Mouse (Mus musculus): ENCODE data around the gene Catip. TPM values are rescaled to one million over a fixed set of nuclear protein-coding genes. Genes with fewer than 3 reads are reported as not detected.
A peak's percentile ranks its signal among the peaks of the same experiment; 100 is the strongest.

The Catip gene
- polyA plus RNA-seq, 1 experiment from 2014 or later, result 1.1 TPM

GRCm38 (mm10) chr1:74352532-74353096 lies 9.3 kb upstream of the Catip start:
- H3K9me3 ChIP-seq (ENCODE audit: control insufficient read depth, low read length), result no peaks in the 10 kb centered on the region
- ATAC-seq (ENCODE audit: low FRiP score), result no peak
- 72% methylated on average over 5 of the region's 5 CpGs for WGBS
- no peaks in the 10 kb centered on the region for H3K27me3 ChIP-seq (ENCODE audit: control insufficient read depth, insufficient read depth, low read length)
- H3K9ac ChIP-seq (ENCODE audit: low read depth, low read length), result no peak overlapping the region
- no peaks in the 10 kb centered on the region for H3K36me3 ChIP-seq (ENCODE audit: control insufficient read depth, insufficient read depth, low read length)
- H3K27ac ChIP-seq (ENCODE audit: low read depth, low read length), result no peak overlapping the region
- H3K4me2 ChIP-seq (replicated peaks; ENCODE audit: low read depth, low read length), result no peak overlapping the region
- H3K4me1 ChIP-seq (replicated peaks; ENCODE audit: control insufficient read depth, insufficient read depth, low read length), result no peaks in the 10 kb centered on the region
- DNase-seq (ENCODE audit: low spot score), result no peak
- H3K4me3 ChIP-seq (ENCODE audit: low read depth, low read length), result no peak overlapping the region

GRCm38 (mm10) chr1:74353453-74354229 lies 8.3 kb upstream of the Catip start:
- H3K36me3 ChIP-seq (ENCODE audit: control insufficient read depth, insufficient read depth, low read length), result no peaks in the 10 kb centered on the region
- H3K4me1 ChIP-seq (replicated peaks; ENCODE audit: control insufficient read depth, insufficient read depth, low read length), result no peaks in the 10 kb centered on the region
- H3K27ac ChIP-seq (ENCODE audit: low read depth, low read length), result no peak overlapping the region
- DNase-seq (ENCODE audit: low spot score), result no peak
- H3K9me3 ChIP-seq (ENCODE audit: control insufficient read depth, low read length), result no peaks in the 10 kb centered on the region
- WGBS, result 94% methylated on average over 9 of the region's 9 CpGs
- ATAC-seq (ENCODE audit: low FRiP score), result no peak
- H3K9ac ChIP-seq (ENCODE audit: low read depth, low read length), result no peak overlapping the region
- H3K27me3 ChIP-seq (ENCODE audit: control insufficient read depth, insufficient read depth, low read length), result no peaks in the 10 kb centered on the region
- H3K4me2 ChIP-seq (replicated peaks; ENCODE audit: low read depth, low read length), result no peak overlapping the region
- H3K4me3 ChIP-seq (ENCODE audit: low read depth, low read length), result no peak overlapping the region

GRCm38 (mm10) chr1:74357531-74357930 lies 4.4 kb upstream of the Catip start:
- H3K9ac ChIP-seq (ENCODE audit: low read depth, low read length), result no peak overlapping the region
- no peak overlapping the region for H3K27ac ChIP-seq (ENCODE audit: low read depth, low read length)
- H3K36me3 ChIP-seq (ENCODE audit: control insufficient read depth, insufficient read depth, low read length), result no peaks in the 10 kb centered on the region
- ATAC-seq (ENCODE audit: low FRiP score) (no peak), DNase-seq (ENCODE audit: low spot score) (no peak)
- H3K4me1 ChIP-seq (replicated peaks; ENCODE audit: control insufficient read depth, insufficient read depth, low read length), result no peaks in the 10 kb centered on the region
- no peak overlapping the region for H3K4me3 ChIP-seq (ENCODE audit: low read depth, low read length)
- H3K4me2 ChIP-seq (replicated peaks; ENCODE audit: low read depth, low read length), result no peak overlapping the region
- H3K27me3 ChIP-seq (ENCODE audit: control insufficient read depth, insufficient read depth, low read length), result no peaks in the 10 kb centered on the region
- H3K9me3 ChIP-seq (ENCODE audit: control insufficient read depth, low read length), result no peaks in the 10 kb centered on the region

DNA sequence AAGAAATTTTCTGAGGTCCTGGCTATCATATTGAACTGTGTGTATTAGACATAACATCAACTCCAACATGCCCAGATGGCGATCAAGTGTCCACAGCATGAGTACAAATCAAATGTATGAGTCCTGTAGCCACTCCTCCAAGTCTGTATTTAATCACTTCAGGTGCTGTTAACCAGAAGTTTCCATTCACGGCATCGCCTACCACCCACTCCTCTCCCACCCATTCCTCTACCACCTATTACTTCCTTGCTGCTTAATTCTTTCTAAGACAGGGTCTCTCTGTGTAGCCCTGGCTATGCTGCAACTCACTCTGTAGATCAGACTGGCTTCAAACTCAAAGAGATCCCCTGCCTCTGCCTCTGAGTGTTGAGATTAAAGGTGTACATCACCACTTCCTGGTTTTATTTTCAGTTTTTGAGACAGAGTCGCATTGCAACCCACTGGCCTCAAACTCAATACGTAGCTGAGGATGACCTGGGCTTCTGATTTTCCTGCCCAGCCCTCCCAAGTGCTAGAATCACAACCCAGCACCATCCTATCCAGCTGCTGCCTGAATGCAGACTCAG lies 1.9 kb upstream of the Catip start:
- no peak for ATAC-seq (ENCODE audit: low FRiP score)
- no peak overlapping the region for H3K27ac ChIP-seq (ENCODE audit: low read depth, low read length)
- H3K9ac ChIP-seq (ENCODE audit: low read depth, low read length), result no peak overlapping the region
- no peaks in the 10 kb centered on the region for H3K27me3 ChIP-seq (ENCODE audit: control insufficient read depth, insufficient read depth, low read length)
- DNase-seq (ENCODE audit: low spot score), result no peak
- H3K4me3 ChIP-seq (ENCODE audit: low read depth, low read length), result no peak overlapping the region
- no peak overlapping the region for H3K4me2 ChIP-seq (replicated peaks; ENCODE audit: low read depth, low read length)
- WGBS, result 89% methylated on average over 5 of the region's 5 CpGs
- H3K9me3 ChIP-seq (ENCODE audit: control insufficient read depth, low read length), result no peaks in the 10 kb centered on the region
- H3K4me1 ChIP-seq (replicated peaks; ENCODE audit: control insufficient read depth, insufficient read depth, low read length), result no peaks in the 10 kb centered on the region
- no peaks in the 10 kb centered on the region for H3K36me3 ChIP-seq (ENCODE audit: control insufficient read depth, insufficient read depth, low read length)

DNA sequence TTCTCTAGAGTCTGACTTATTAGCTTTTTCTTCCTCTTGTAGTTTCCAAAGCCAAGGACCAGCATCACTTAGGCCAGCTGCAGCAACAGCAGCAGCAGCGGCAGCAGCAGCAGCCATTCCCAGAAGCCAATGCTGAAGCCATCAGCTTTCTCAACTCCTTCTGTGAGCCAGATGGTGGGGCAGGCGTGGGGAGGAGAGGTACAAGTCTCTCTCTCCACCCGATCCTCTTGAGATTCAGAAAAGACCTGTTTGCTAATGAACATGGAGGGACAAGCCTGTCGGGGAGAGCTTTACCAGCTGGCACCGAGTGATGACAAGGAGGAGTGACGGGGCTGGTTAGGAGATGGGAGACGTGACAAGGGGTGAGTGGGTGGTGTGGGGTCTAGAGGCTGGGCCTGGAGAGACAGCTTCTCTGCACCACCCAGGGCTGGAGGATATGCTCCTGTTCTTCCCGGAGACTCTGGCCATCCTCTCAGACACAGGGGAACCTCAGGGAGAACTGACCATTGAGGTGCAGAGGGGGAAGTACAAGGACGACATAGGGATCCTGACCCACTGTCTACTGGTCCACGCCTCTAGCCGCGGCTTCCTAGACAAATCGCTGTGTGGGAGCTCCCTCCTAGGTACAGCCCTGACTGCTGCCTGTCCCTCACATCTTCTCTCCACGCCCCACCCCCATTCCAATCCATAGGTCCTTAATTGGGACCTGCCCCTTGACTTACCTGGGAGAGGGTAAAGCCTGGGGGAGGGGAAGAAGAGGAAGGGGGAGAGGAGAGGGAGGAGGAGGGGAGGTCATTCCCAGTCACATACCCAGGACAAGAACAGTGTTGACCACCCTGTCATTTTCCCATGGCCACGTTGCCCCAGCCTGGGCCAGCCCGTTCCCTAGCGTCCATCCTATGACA lies 669 bp downstream of the Catip start:
- Histone ChIP-seq H3K4me2 (replicated peaks; ENCODE audit: low read depth, low read length) (no peak overlapping the region), H3K4me1 (replicated peaks; ENCODE audit: control insufficient read depth, insufficient read depth, low read length) (no peaks in the 10 kb centered on the region), H3K4me3 (ENCODE audit: low read depth, low read length) (no peak overlapping the region), H3K9ac (ENCODE audit: low read depth, low read length) (no peak overlapping the region), H3K27me3 (ENCODE audit: control insufficient read depth, insufficient read depth, low read length) (peaks cover 2% of the 10 kb centered on the region; the same call in 1 of the 2 replicates), H3K36me3 (ENCODE audit: control insufficient read depth, insufficient read depth, low read length) (no peaks in the 10 kb centered on the region), H3K27ac (ENCODE audit: low read depth, low read length) (no peak overlapping the region), H3K9me3 (ENCODE audit: control insufficient read depth, low read length) (no peaks in the 10 kb centered on the region)
- 66% methylated on average over 17 of the region's 17 CpGs for WGBS
- DNase-seq (ENCODE audit: low spot score) (no peak), ATAC-seq (ENCODE audit: low FRiP score) (no peak)

DNA sequence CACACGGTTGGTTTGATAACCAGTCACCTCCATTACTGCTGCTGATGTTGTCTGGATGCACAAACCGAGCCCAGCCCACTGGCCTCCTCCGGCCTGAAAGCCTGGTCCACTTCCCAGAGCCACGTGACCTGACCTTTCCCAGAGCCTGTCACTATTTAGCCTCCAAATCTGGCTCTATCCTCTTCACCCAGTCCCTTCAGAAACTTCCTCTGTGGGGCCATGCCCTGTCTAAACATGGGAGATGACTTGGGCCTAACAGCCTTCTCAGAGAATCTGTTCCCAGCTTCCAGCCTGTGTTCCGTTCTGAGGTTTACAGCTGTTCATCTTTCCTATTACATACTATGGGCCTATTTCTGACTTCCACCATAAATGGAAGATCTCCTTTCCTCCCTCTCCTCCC lies 1.5 kb downstream of the Catip start:
- no peak overlapping the region for H3K4me3 ChIP-seq (ENCODE audit: low read depth, low read length)
- H3K9me3 ChIP-seq (ENCODE audit: control insufficient read depth, low read length), result no peaks in the 10 kb centered on the region
- 73% methylated on average over 5 of the region's 5 CpGs for WGBS
- H3K4me2 ChIP-seq (replicated peaks; ENCODE audit: low read depth, low read length), result no peak overlapping the region
- no peak for DNase-seq (ENCODE audit: low spot score)
- no peak overlapping the region for H3K9ac ChIP-seq (ENCODE audit: low read depth, low read length)
- H3K36me3 ChIP-seq (ENCODE audit: control insufficient read depth, insufficient read depth, low read length), result no peaks in the 10 kb centered on the region
- no peaks in the 10 kb centered on the region for H3K4me1 ChIP-seq (replicated peaks; ENCODE audit: control insufficient read depth, insufficient read depth, low read length)
- no peak overlapping the region for H3K27ac ChIP-seq (ENCODE audit: low read depth, low read length)
- no peak for ATAC-seq (ENCODE audit: low FRiP score)
- H3K27me3 ChIP-seq (ENCODE audit: control insufficient read depth, insufficient read depth, low read length), result peaks cover 2% of the 10 kb centered on the region; the same call in 1 of the 2 replicates

DNA sequence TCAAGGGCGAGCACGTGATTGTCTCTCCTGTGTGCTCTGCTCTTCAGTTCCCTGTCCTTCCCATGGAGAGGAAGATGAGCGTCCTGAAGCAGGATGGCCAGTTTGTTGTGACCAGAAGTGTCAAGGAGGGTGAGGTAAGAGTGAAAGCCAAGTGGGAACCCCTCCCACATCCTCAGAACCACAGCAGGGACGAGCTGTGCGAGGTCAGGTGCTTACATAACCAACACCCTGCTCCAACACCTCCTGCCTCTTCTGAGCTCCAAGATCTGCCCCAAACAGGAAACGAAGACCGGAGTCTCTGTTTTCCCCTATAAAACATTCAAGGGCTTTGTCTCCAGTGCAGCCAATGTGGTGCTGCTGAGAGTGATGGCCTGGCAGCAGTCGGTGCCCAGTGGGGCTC lies 2.4 kb downstream of the Catip start:
- Histone ChIP-seq H3K4me2 (replicated peaks; ENCODE audit: low read depth, low read length) (no peak overlapping the region), H3K9me3 (ENCODE audit: control insufficient read depth, low read length) (no peaks in the 10 kb centered on the region), H3K9ac (ENCODE audit: low read depth, low read length) (no peak overlapping the region), H3K27me3 (ENCODE audit: control insufficient read depth, insufficient read depth, low read length) (peaks cover 2% of the 10 kb centered on the region; the same call in 1 of the 2 replicates), H3K36me3 (ENCODE audit: control insufficient read depth, insufficient read depth, low read length) (no peaks in the 10 kb centered on the region), H3K4me1 (replicated peaks; ENCODE audit: control insufficient read depth, insufficient read depth, low read length) (no peaks in the 10 kb centered on the region), H3K27ac (ENCODE audit: low read depth, low read length) (no peak overlapping the region), H3K4me3 (ENCODE audit: low read depth, low read length) (no peak overlapping the region)
- 78% methylated on average over 8 of the region's 8 CpGs for WGBS
- no peak for ATAC-seq (ENCODE audit: low FRiP score)
- DNase-seq (ENCODE audit: low spot score), result no peak

DNA sequence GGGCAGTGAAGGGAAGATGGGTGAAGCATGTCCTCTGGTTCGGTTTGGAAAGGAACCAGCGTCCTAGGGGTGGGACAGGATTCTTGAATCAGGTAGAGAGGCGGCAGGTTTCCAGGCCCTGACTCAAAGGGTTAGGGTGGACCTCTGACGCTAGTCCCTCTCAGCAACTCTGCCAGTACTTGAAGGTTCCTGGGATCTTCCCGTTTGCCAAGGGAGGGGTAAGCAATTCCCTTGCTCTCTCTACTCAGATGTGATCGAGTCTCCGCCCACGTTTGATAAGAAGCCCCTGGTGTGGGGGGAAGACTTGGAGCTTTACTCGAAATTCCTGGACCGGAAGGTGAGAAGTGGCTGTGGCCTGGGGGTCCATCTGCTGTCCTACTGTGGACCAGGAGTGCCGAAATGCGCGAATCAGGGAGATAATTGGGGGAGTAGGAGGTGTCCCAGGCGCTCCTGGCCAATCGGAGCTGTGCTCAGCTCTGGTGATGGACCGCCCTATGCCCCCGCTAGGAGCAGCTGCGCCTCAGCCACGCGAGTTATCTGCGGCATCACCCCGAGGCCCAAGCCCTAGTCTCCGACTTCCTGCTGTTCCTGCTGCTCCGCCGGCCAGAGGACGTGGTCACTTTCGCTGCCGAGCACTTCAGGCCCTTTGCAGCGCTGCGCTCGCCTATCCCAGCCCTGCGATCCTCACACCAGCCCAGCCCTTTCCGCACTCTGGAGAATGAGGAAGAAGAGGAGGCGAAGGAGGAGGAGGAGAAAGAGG lies 6.2 kb downstream of the Catip start:
- WGBS, result 17% methylated on average over 34 of the region's 34 CpGs
- Histone ChIP-seq H3K4me3 (ENCODE audit: low read depth, low read length) (no peak overlapping the region), H3K4me2 (replicated peaks; ENCODE audit: low read depth, low read length) (peak overlapping the region; percentile 42), H3K4me1 (replicated peaks; ENCODE audit: control insufficient read depth, insufficient read depth, low read length) (no peaks in the 10 kb centered on the region), H3K9ac (ENCODE audit: low read depth, low read length) (peak overlapping the region; percentile 44), H3K27me3 (ENCODE audit: control insufficient read depth, insufficient read depth, low read length) (peaks cover 2% of the 10 kb centered on the region; the same call in 1 of the 2 replicates), H3K9me3 (ENCODE audit: control insufficient read depth, low read length) (no peaks in the 10 kb centered on the region), H3K27ac (ENCODE audit: low read depth, low read length) (no peak overlapping the region), H3K36me3 (ENCODE audit: control insufficient read depth, insufficient read depth, low read length) (no peaks in the 10 kb centered on the region)
- ATAC-seq (ENCODE audit: low FRiP score) (peak; percentile 64; the same call in 1 of the 2 replicates), DNase-seq (ENCODE audit: low spot score) (peak; percentile 46)
